Mouse (Mus musculus): ENCODE data around the gene Hist1h2bn. TPM values are rescaled to one million over a fixed set of nuclear protein-coding genes. Genes with fewer than 3 reads are reported as not detected.
"Not testable (repeated sequence)": the region's sequence is repeated elsewhere in the genome, so short reads cannot be mapped to it uniquely, and the experiment has no call there.

Gene Hist1h2bn
- total and polyA plus RNA-seq, 3 experiments: 5.6 to 1,714 TPM; not detected in 1

- TF ChIP-seq GATA1 (IDR thresholded peaks at IDR 0.05; ENCODE audit: low read depth, low read length): peak; percentile 67
- TF ChIP-seq POLR2A (IDR thresholded peaks at IDR 0.05; ENCODE audit: control insufficient read depth in 1 of 2, insufficient read depth in 1 of 2, low read depth in 1 of 2, low read length in 2 of 2, poor library complexity in 1 of 2): peak; percentile 50 to 95
- peak; percentile 95 for TF ChIP-seq POLR2AphosphoS5 (IDR thresholded peaks at IDR 0.05; ENCODE audit: borderline replicate concordance, low read depth, low read length)
- H3K27me3 ChIP-seq (ENCODE audit: control insufficient read depth in 1 of 2, insufficient read depth in 2 of 2, low read length in 2 of 2); H3K9me3 ChIP-seq (replicated peaks; ENCODE audit: insufficient read depth, low read length); H3K4me1 ChIP-seq (ENCODE audit: control insufficient read depth in 1 of 2, insufficient read depth in 2 of 2, low read length in 2 of 2); H3K79me2 ChIP-seq (ENCODE audit: control insufficient read depth, insufficient read depth, low read length, poor library complexity): not testable (repeated sequence)
- peaks cover 0 to 22% of the 10 kb centered on the region in 2 experiments; a peak in 2 of 4 replicates for H3K36me3 ChIP-seq (ENCODE audit: control insufficient read depth in 1 of 2, insufficient read depth in 2 of 2, low read length in 2 of 2)
- peak overlapping the region; percentile 12 to 43 for H3K4me3 ChIP-seq (ENCODE audit: control insufficient read depth in 1 of 2, insufficient read depth in 1 of 2, low read depth in 2 of 2, low read length in 2 of 2)
- H3K27ac ChIP-seq (ENCODE audit: control insufficient read depth, low read depth, low read length): peak overlapping the region; percentile 84
- DNase-seq (ENCODE audit: low read depth, low spot score): peak; percentile 86
- peak overlapping the region; percentile 60 for H3K9ac ChIP-seq (ENCODE audit: control insufficient read depth, low read depth, low read length, poor library complexity, severe bottlenecking)
Observed at GRCm38 (mm10) chr13:21716540-21717391, 37.2 kb upstream of the Hist1h2bn start.

DNA sequence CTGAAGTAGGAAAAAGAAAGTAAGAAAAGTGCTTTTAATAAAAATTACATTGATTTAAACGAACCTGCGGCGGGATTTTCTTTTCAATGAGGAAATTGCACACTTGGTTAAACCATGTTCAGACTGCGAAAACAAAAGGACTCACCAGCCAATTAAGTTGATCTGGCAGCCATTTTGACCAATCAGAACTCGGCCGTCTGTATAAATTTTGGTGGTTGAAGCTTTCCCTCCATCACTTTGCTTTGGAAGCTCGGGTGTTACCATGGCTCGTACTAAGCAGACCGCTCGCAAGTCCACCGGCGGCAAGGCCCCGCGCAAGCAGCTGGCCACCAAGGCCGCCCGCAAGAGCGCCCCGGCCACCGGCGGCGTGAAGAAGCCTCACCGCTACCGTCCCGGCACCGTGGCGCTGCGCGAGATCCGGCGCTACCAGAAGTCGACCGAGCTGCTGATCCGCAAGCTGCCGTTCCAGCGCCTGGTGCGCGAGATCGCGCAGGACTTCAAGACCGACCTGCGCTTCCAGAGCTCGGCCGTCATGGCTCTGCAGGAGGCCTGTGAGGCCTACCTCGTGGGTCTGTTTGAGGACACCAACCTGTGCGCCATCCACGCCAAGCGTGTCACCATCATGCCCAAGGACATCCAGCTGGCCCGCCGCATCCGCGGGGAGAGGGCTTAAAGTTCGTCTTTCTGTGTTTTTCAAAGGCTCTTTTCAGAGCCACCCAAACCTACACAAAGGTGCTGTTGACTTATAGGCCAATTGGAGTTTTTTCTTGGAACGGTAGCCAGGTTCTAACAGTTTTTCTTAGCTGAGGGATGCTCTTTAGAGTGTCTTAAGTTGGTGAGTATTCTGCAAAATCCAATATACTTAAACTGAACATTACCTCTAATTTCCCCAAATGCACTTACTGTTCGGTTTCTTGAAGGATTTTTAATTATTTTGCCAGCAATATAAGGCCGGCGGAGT is 36.2 kb upstream of the Hist1h2bn start, which contains the start of gene Hist1h3h:
Gene Hist1h3h, plus strand, starts transcription at position 263 of the 961 bp plus-strand sequence.
- TF ChIP-seq TBP (IDR thresholded peaks at IDR 0.05; ENCODE audit: low read depth, low read length): peak; percentile 99
- peak; percentile 97 for TF ChIP-seq POLR2A (IDR thresholded peaks at IDR 0.05; ENCODE audit: control insufficient read depth in 1 of 2, insufficient read depth in 1 of 2, low read depth in 1 of 2, low read length in 2 of 2, poor library complexity in 1 of 2)
- peak; percentile 80; the same call in 1 of the 2 replicates for TF ChIP-seq UBTF (IDR thresholded peaks at IDR 0.05; ENCODE audit: borderline replicate concordance, insufficient read depth, low read depth, low read length)
- peak; percentile 86; the same call in 1 of the 2 replicates for TF ChIP-seq POLR2AphosphoS5 (IDR thresholded peaks at IDR 0.05; ENCODE audit: borderline replicate concordance, low read depth, low read length)
- not testable (repeated sequence) for H3K27me3 ChIP-seq (ENCODE audit: control insufficient read depth in 1 of 2, insufficient read depth in 2 of 2, low read length in 2 of 2); H3K9me3 ChIP-seq (replicated peaks; ENCODE audit: insufficient read depth, low read length); H3K4me1 ChIP-seq (ENCODE audit: control insufficient read depth in 1 of 2, insufficient read depth in 2 of 2, low read length in 2 of 2); H3K79me2 ChIP-seq (ENCODE audit: control insufficient read depth, insufficient read depth, low read length, poor library complexity)
- DNase-seq (ENCODE audit: low read depth, low spot score): peak; percentile 96
- peaks cover 0 to 17% of the 10 kb centered on the region in 2 experiments; a peak in 2 of 4 replicates for H3K36me3 ChIP-seq (ENCODE audit: control insufficient read depth in 1 of 2, insufficient read depth in 2 of 2, low read length in 2 of 2)
- H3K9ac ChIP-seq (ENCODE audit: control insufficient read depth, low read depth, low read length, poor library complexity, severe bottlenecking): peak within 1 kb of the TSS; percentile 86
- peak within 1 kb of the TSS; percentile 14 to 56 for H3K4me3 ChIP-seq (ENCODE audit: control insufficient read depth in 1 of 2, insufficient read depth in 1 of 2, low read depth in 2 of 2, low read length in 2 of 2)
- H3K27ac ChIP-seq (ENCODE audit: control insufficient read depth, low read depth, low read length): peak within 1 kb of the TSS; percentile 96

DNA sequence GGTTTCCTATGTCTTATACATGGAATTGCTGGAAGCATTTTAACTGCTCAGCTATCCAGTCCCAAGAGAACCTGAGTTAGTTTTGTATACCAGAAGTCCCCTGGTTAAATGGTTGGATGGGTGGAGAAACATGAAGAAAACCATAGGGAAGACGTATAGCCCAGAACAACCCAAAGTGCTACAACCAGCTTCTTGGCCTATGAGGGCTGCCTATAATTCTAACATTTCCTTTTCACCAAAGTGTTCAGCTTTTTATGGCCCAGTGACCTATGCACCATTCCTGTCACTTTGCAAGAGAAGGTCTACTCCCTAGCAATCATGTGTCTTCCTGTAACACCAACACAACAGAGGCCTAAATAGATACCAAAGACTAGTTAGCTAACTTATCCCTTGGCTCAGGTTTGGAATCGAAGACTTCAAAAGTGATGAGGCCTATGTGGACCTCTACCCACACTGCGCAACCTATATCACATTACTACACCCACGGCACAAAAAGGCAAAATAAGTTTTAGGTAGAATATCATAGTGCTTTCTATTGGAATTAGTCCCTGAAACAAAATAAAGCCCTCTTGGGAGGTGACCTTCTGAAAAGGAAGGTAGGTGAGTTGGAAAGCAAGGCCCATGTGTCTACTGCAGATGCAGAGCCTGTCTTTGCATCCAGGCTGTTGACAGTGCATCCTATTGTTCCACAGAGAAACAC is 35.4 kb upstream of the Hist1h2bn start:
- H3K4me1 ChIP-seq (ENCODE audit: control insufficient read depth in 1 of 2, insufficient read depth in 2 of 2, low read length in 2 of 2): peaks cover 0 to 7% of the 10 kb centered on the region in 2 experiments; a peak in 2 of 4 replicates
- H3K79me2 ChIP-seq (ENCODE audit: control insufficient read depth, insufficient read depth, low read length, poor library complexity): peaks cover 2% of the 10 kb centered on the region; the same call in 1 of the 2 replicates
- peak overlapping the region; percentile 96 for H3K27ac ChIP-seq (ENCODE audit: control insufficient read depth, low read depth, low read length)
- H3K36me3 ChIP-seq (ENCODE audit: control insufficient read depth in 1 of 2, insufficient read depth in 2 of 2, low read length in 2 of 2): peaks cover 0 to 18% of the 10 kb centered on the region in 2 experiments; a peak in 2 of 4 replicates
- DNase-seq (ENCODE audit: low read depth, low spot score): peak; percentile 84
- peak in 1 of 2 experiments; percentile 88; a peak in 2 of 4 replicates for TF ChIP-seq POLR2A (IDR thresholded peaks at IDR 0.05; ENCODE audit: control insufficient read depth in 1 of 2, insufficient read depth in 1 of 2, low read depth in 1 of 2, low read length in 2 of 2, poor library complexity in 1 of 2)
- no peak for TF ChIP-seq MYC (IDR thresholded peaks at IDR 0.05; ENCODE audit: low read depth, low read length)
- peak overlapping the region; percentile 86 for H3K9ac ChIP-seq (ENCODE audit: control insufficient read depth, low read depth, low read length, poor library complexity, severe bottlenecking)
- H3K9me3 ChIP-seq (replicated peaks; ENCODE audit: insufficient read depth, low read length): no peaks in the 10 kb centered on the region
- H3K4me3 ChIP-seq (ENCODE audit: control insufficient read depth in 1 of 2, insufficient read depth in 1 of 2, low read depth in 2 of 2, low read length in 2 of 2): peak overlapping the region; percentile 0 to 18; a peak in 3 of 4 replicates
- no peaks in the 10 kb centered on the region for H3K27me3 ChIP-seq (ENCODE audit: control insufficient read depth in 1 of 2, insufficient read depth in 2 of 2, low read length in 2 of 2)

All from MEL (cell line).